Mouse (Mus musculus): ENCODE measurements at regions not wholly inside any gene's neighbourhood (a gene's known extent, or its start where the extent isn't known, plus 50 kb on each side); places are given as distances from the start of the nearest gene placed in this dataset.

DNA sequence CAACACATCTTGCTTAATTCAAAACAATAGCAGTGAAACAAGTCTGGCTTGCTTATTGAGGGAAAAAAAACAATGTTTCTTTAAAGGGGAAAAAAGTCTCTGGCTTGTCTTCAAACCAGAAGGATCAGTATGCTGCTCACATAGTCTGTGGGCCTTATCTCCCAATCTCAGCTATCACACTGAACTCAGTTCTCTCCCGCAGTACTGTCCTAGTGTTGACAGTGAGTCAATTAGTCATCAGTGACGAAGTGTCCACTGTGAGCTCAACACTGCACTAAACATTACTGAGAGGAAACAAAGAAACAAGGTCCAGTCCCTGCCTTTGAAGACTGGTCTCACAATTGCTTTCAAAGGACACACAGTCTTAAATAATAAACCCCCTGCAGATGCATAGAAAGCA lies 589.2 kb downstream of the Smarca1 start:
- TF ChIP-seq MAFK (IDR thresholded peaks at IDR 0.05; ENCODE audit: borderline replicate concordance, low read depth, low read length), result no peak
- no peak for TF ChIP-seq EP300 (IDR thresholded peaks at IDR 0.05; ENCODE audit: low read depth in 1 of 2, low read length in 2 of 2)
- no peak for TF ChIP-seq E2F4 (IDR thresholded peaks at IDR 0.05; ENCODE audit: borderline replicate concordance, low read depth, low read length)
- no peak for TF ChIP-seq POLR2A (IDR thresholded peaks at IDR 0.05; ENCODE audit: control insufficient read depth in 1 of 2, insufficient read depth in 1 of 2, low read depth in 1 of 2, low read length in 2 of 2, poor library complexity in 1 of 2)
- TF ChIP-seq TBP (IDR thresholded peaks at IDR 0.05; ENCODE audit: low read depth, low read length), result no peak
- no peak for TF ChIP-seq TAL1 (IDR thresholded peaks at IDR 0.05; ENCODE audit: low read length)
- TF ChIP-seq POLR2AphosphoS2 (IDR thresholded peaks at IDR 0.05; ENCODE audit: low read length), result no peak
- no peak for TF ChIP-seq CTCF (IDR thresholded peaks at IDR 0.05 in 2 of 3, conservative IDR thresholded peaks at IDR 0.05 in 1 of 3; ENCODE audit: control insufficient read depth in 1 of 3, insufficient read depth in 1 of 3, low read depth in 2 of 3, low read length in 3 of 3, poor library complexity in 1 of 3, severe bottlenecking in 1 of 3)
- TF ChIP-seq BHLHE40 (IDR thresholded peaks at IDR 0.05; ENCODE audit: borderline replicate concordance, low read depth, low read length), result no peak
- no peak for TF ChIP-seq GATA1 (IDR thresholded peaks at IDR 0.05; ENCODE audit: low read depth, low read length)
- no peak for TF ChIP-seq ZMIZ1 (IDR thresholded peaks at IDR 0.05; ENCODE audit: low read depth, low read length)
- no peak for TF ChIP-seq ETS1 (IDR thresholded peaks at IDR 0.05; ENCODE audit: low read depth, low read length)
- TF ChIP-seq ZNF384 (IDR thresholded peaks at IDR 0.05; ENCODE audit: low read depth, low read length), result no peak

Measured in MEL (cell line).